Mouse (Mus musculus) E14TG2a.4 (cell line): Measurements from ENCODE around the gene Dis3l2.

Source experiments
- CTCF ChIP-seq: conservative IDR thresholded peaks from 2 replicates; pipeline ENCODE4 v1.5.1; 2014; ENCODE audit warnings: low read length
- POU5F1 ChIP-seq: IDR thresholded peaks from 2 replicates; pipeline ENCODE4 v1.6.1; 2014; ENCODE audit warnings: low read length, borderline replicate concordance

DNA sequence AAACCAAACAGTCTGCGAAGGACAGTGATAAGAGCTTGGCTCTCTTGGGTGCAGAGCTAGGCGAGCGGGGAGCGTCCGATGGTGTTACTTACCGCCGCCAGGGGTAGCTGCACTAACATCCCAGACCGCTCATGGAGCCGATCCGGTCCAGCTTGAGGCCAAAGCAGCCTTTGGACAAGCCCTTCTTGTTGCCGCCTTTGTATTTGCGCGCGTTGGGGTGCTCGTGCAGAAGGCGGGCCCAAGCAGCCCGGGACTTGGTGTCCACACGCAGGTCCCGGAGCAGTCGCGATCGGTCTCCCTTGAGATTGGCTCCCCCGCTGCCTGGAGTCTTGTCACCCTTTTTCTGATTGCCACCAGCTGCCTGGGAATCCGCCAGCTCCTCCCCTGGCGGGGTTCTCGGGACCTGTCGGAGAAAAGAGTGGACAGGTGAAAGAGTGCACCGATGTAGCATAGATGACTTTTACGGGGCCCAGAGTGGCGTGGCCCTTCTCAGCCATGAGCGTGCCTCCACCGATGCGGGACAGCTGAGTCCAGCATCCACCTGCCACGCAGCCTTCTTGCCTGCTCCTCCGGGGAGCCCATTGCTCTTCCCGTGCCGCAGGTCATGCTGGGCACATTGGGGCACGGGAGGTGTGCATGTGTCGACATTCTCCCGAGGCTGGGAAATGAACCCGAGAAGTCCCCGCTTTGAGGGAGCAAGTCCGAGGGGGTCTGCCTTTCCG lies 33.9 kb upstream of the Dis3l2 start:
- TF ChIP-seq CTCF: peak; percentile 56
- TF ChIP-seq POU5F1: no peak
